Mouse (Mus musculus) thymus, postnatal 0 days (tissue): ENCODE results near the gene Eipr1. TPM values are rescaled to one million over a fixed set of nuclear protein-coding genes. Genes with fewer than 3 reads are reported as not detected.

Source experiments
- polyA plus RNA-seq: library from polyadenylated mRNA; unstranded; fragments of >200 nt; fragmentation: Nextera tagmentation; extraction: Ambion mirVana; gene quantifications from 2 replicates; pipeline ENCODE4 v1.2.1, GENCODE M21; 2015

Eipr1 gene
- polyA plus RNA-seq, 1 experiment from 2014 or later, result 57.0 TPM

Other genes starting within 250 kb of the Eipr1 start
- gene Dcdc2c, start 199.4 kb upstream of the Eipr1 start, polyA plus RNA-seq, result 0.10 and 0.12 TPM in 2 replicates
- not detected in 2 replicates for gene Allc, start 169.3 kb upstream of the Eipr1 start, polyA plus RNA-seq
- gene Colec11, start 128.4 kb upstream of the Eipr1 start, polyA plus RNA-seq, result 3.5 and 4.0 TPM in 2 replicates
- 1,181 and 1,244 TPM in 2 replicates for gene Rps7, start 115.8 kb upstream of the Eipr1 start, polyA plus RNA-seq
- 34.9 and 38.6 TPM in 2 replicates for gene Rnaseh1, start 102.2 kb upstream of the Eipr1 start, polyA plus RNA-seq
- 75.2 and 77.8 TPM in 2 replicates for gene Adi1, start 76.6 kb upstream of the Eipr1 start, polyA plus RNA-seq
- 38.6 and 40.0 TPM in 2 replicates for gene Trappc12, start 1.3 kb upstream of the Eipr1 start, polyA plus RNA-seq